Mouse (Mus musculus) ES-E14 (cell line): ENCODE measurements at regions not wholly inside any gene's neighbourhood (a gene's known extent, or its start where the extent isn't known, plus 50 kb on each side); places are given as distances from the start of the nearest gene placed in this dataset.
"Not testable (repeated sequence)": the region's sequence is repeated elsewhere in the genome, so short reads cannot be mapped to it uniquely, and the experiment has no call there.

Experiments used
- DNase-seq: peaks from one replicate; pipeline ENCODE4 v3.0.0-alpha.2; 2013; ENCODE audit warnings: low read depth, low spot score
- H3K27ac ChIP-seq: 2 replicates; pipeline ENCODE4 v1.5.1; 2012; ENCODE audit warnings: low read depth, mild to moderate bottlenecking, low read length, moderate library complexity, mixed read lengths; ENCODE audit not compliant: poor library complexity, insufficient read depth, severe bottlenecking
- H3K36me3 ChIP-seq: 2 replicates; pipeline ENCODE4 v1.6.1; 2012; ENCODE audit warnings: mild to moderate bottlenecking, low read length, moderate library complexity, mixed read lengths; ENCODE audit not compliant: control insufficient read depth, poor library complexity, insufficient read depth, severe bottlenecking
- H3K4me1 ChIP-seq, 2 experiments: fragments of 150-350 bp in 1 of 2; sonication (generic) in 1 of 2; 2 replicates each; pipeline ENCODE4 v1.6.1; 2012; ENCODE audit warnings: low read length in 2 of 2, mild to moderate bottlenecking in 1 of 2, mixed read lengths in 1 of 2; ENCODE audit not compliant: control insufficient read depth in 2 of 2, insufficient read depth in 2 of 2, poor library complexity in 1 of 2
- H3K4me3 ChIP-seq, 2 experiments: fragments of 150-350 bp in 1 of 2; sonication (generic) in 1 of 2; 2 replicates each; pipeline ENCODE4 v1.5.1; 2012; ENCODE audit warnings: low read length in 2 of 2, low read depth in 1 of 2, mild to moderate bottlenecking in 1 of 2, mixed read lengths in 1 of 2; ENCODE audit not compliant: insufficient read depth in 1 of 2, poor library complexity in 1 of 2, severe bottlenecking in 1 of 2
- H3K9ac ChIP-seq: 2 replicates; pipeline ENCODE4 v1.6.1; 2012; ENCODE audit warnings: low read depth, mild to moderate bottlenecking, low read length, mixed read lengths; ENCODE audit not compliant: poor library complexity, insufficient read depth, severe bottlenecking
- H3K9me3 ChIP-seq: fragments of 150-350 bp; sonication (generic); 2 replicates; pipeline ENCODE4 v1.6.1; 2012; ENCODE audit warnings: low read depth, mild to moderate bottlenecking, low read length; ENCODE audit not compliant: control insufficient read depth, insufficient read depth
- CHD2 ChIP-seq: IDR thresholded peaks from 2 replicates; pipeline ENCODE4 v1.6.1; 2014; ENCODE audit warnings: mild to moderate bottlenecking, low read depth, low read length, inconsistent platforms
- HCFC1 ChIP-seq: IDR thresholded peaks from 2 replicates; pipeline ENCODE4 v1.6.1; 2012; ENCODE audit warnings: low read length, inconsistent platforms, borderline replicate concordance; ENCODE audit not compliant: insufficient read depth
- MAFK ChIP-seq: IDR thresholded peaks from 2 replicates; pipeline ENCODE4 v1.6.1; 2014; ENCODE audit warnings: mild to moderate bottlenecking, low read depth, low read length, inconsistent platforms; ENCODE audit not compliant: insufficient read depth
- ZC3H11A ChIP-seq: IDR thresholded peaks from 2 replicates; pipeline ENCODE4 v1.6.1; 2012; ENCODE audit warnings: low read depth, mild to moderate bottlenecking, inconsistent platforms, low read length, borderline replicate concordance
- ZNF384 ChIP-seq: IDR thresholded peaks from 2 replicates; pipeline ENCODE4 v1.6.1; 2012; ENCODE audit warnings: low read depth, low read length, inconsistent platforms
- in situ Hi-C, 2 experiments: fragments of 600-800 bp; cut with MboI; formaldehyde crosslinking; loops; one replicate each; pipeline ENCODE4 v1.15.1; 2025; ENCODE audit warnings: low sequenced_read_pairs in 2 of 2, inconsistent platforms in 1 of 2; ENCODE audit not compliant: unreplicated experiment in 2 of 2

GRCm38 (mm10) chr14:114485781-114486180 lies 606.2 kb upstream of the Gpc5 start:
- no peaks in the 10 kb centered on the region for H3K4me1 ChIP-seq
- in situ Hi-C loops, result no loop called here
- no peak overlapping the region for H3K27ac ChIP-seq
- H3K9ac ChIP-seq, result no peak overlapping the region
- TF ChIP-seq ZC3H11A (no peak), CHD2 (no peak), HCFC1 (no peak), ZNF384 (no peak), MAFK (no peak)
- no peak for DNase-seq
- H3K36me3 ChIP-seq, result no peaks in the 10 kb centered on the region
- no peaks in the 10 kb centered on the region for H3K9me3 ChIP-seq
- H3K4me3 ChIP-seq, result no peak overlapping the region

- H3K9me3 ChIP-seq, H3K9ac ChIP-seq, DNase-seq, H3K4me1 ChIP-seq, in situ Hi-C loops, H3K27ac ChIP-seq, H3K4me3 ChIP-seq, H3K36me3 ChIP-seq: not testable (repeated sequence)
These were observed 598.6 kb upstream of the Gpc5 start for GRCm38 (mm10) chr14:114493371-114493770.

GRCm38 (mm10) chr14:114504976-114505375 lies 587.0 kb upstream of the Gpc5 start:
- no peak overlapping the region for H3K27ac ChIP-seq
- no peak for DNase-seq
- no peaks in the 10 kb centered on the region for H3K9me3 ChIP-seq
- no peak overlapping the region for H3K4me3 ChIP-seq
- TF ChIP-seq HCFC1 (no peak), ZNF384 (no peak), MAFK (no peak), ZC3H11A (no peak), CHD2 (no peak)
- in situ Hi-C loops, result no loop called here
- H3K36me3 ChIP-seq, result no peaks in the 10 kb centered on the region
- no peak overlapping the region for H3K9ac ChIP-seq
- no peaks in the 10 kb centered on the region for H3K4me1 ChIP-seq

- no peak overlapping the region for H3K27ac ChIP-seq
- TF ChIP-seq HCFC1 (no peak), ZC3H11A (no peak), MAFK (no peak), ZNF384 (no peak), CHD2 (no peak)
- no peak overlapping the region for H3K9ac ChIP-seq
- no peaks in the 10 kb centered on the region for H3K36me3 ChIP-seq
- no peaks in the 10 kb centered on the region for H3K9me3 ChIP-seq
- no peak for DNase-seq
- no peaks in the 10 kb centered on the region for H3K4me1 ChIP-seq
- H3K4me3 ChIP-seq, result no peak overlapping the region
- in situ Hi-C loops, result no loop called here
These were observed 543.9 kb upstream of the Gpc5 start for GRCm38 (mm10) chr14:114547910-114548680.

- Histone ChIP-seq H3K4me3 (no peak overlapping the region), H3K4me1 (no peaks in the 10 kb centered on the region), H3K36me3 (no peaks in the 10 kb centered on the region), H3K27ac (no peak overlapping the region), H3K9me3 (no peaks in the 10 kb centered on the region), H3K9ac (no peak overlapping the region)
- TF ChIP-seq ZC3H11A (no peak), HCFC1 (no peak), ZNF384 (no peak), MAFK (no peak), CHD2 (no peak)
- in situ Hi-C loops, result no loop called here
- DNase-seq, result no peak
These were observed 542.9 kb upstream of the Gpc5 start for GRCm38 (mm10) chr14:114549101-114549500.
